Mouse (Mus musculus) midbrain, embryonic 14.5 days (tissue): ENCODE data around the gene 1520401A03Rik. TPM values are rescaled to one million over a fixed set of nuclear protein-coding genes. Genes with fewer than 3 reads are reported as not detected.

ENCODE experiments used
- ATAC-seq: fragments of 200-750 bp; cut with Nextera tagmentation; 2 replicates; pipeline ENCODE4 v1.8.0; 2017; ENCODE audit warnings: moderate number of reproducible peaks, moderate library complexity; ENCODE audit not compliant: low FRiP score, low TSS enrichment
- DNase-seq: peaks from one replicate; pipeline ENCODE4 v3.0.0-alpha.2; 2015
- H3K27ac ChIP-seq: fragments of 300-500 bp; sonication (generic); replicated peaks from 2 replicates; pipeline ENCODE4 v1.5.1; 2014; ENCODE audit warnings: mild to moderate bottlenecking, low read depth, low read length, moderate library complexity
- H3K27me3 ChIP-seq: fragments of 300-500 bp; sonication (generic); 2 replicates; pipeline ENCODE4 v1.6.1; 2014; ENCODE audit warnings: low read length, control low read depth, mixed read lengths; ENCODE audit not compliant: control insufficient read depth, insufficient read depth
- H3K36me3 ChIP-seq: fragments of 300-500 bp; sonication (generic); 2 replicates; pipeline ENCODE4 v1.6.1; 2014; ENCODE audit warnings: low read length, control low read depth; ENCODE audit not compliant: control insufficient read depth, insufficient read depth
- H3K4me1 ChIP-seq: fragments of 300-500 bp; sonication (generic); 2 replicates; pipeline ENCODE4 v1.6.1; 2014; ENCODE audit warnings: mild to moderate bottlenecking, antibody characterized with exemption, low read length, control low read depth; ENCODE audit not compliant: control insufficient read depth, insufficient read depth
- H3K4me2 ChIP-seq: fragments of 300-500 bp; sonication (generic); 2 replicates; pipeline ENCODE4 v1.6.1; 2014; ENCODE audit warnings: mild to moderate bottlenecking, low read length, moderate library complexity
- H3K4me3 ChIP-seq: fragments of 300-500 bp; sonication (generic); replicated peaks from 2 replicates; pipeline ENCODE4 v1.5.1; 2014; ENCODE audit warnings: low read depth, low read length
- H3K9ac ChIP-seq: fragments of 300-500 bp; sonication (generic); replicated peaks from 2 replicates; pipeline ENCODE4 v1.6.1; 2014; ENCODE audit warnings: mild to moderate bottlenecking, low read length, moderate library complexity
- H3K9me3 ChIP-seq: fragments of 300-500 bp; sonication (generic); 2 replicates; pipeline ENCODE4 v1.6.1; 2016; ENCODE audit warnings: low read length, control low read depth, mixed read lengths; ENCODE audit not compliant: control insufficient read depth
- WGBS: fragments of 180-500 bp; shearing (Covaris S2); extraction: QIAGEN DNeasy Blood & Tissue Kit; methylation state at CpG from one replicate; pipeline ENCODE4 v1.1.7; 2014; 5-methylcytosine and 5-hydroxymethylcytosine counted together
- polyA plus RNA-seq: library from polyadenylated mRNA; unstranded; fragments of >200 nt; fragmentation: Nextera tagmentation; extraction: Ambion mirVana; gene quantifications from 2 replicates; pipeline ENCODE4 v1.2.1, GENCODE M21; 2014

Gene 1520401A03Rik
- polyA plus RNA-seq, 1 experiment from 2014 or later, result not detected

- WGBS, result 3% methylated on average over 12 of the region's 12 CpGs
- Histone ChIP-seq H3K4me1 (peaks cover 20% of the 10 kb centered on the region), H3K36me3 (peaks cover 10% of the 10 kb centered on the region), H3K4me3 (peak overlapping the region; percentile 40), H3K9me3 (no peaks in the 10 kb centered on the region), H3K27me3 (peaks cover 55% of the 10 kb centered on the region), H3K27ac (no peak overlapping the region), H3K4me2 (peak overlapping the region; percentile 79), H3K9ac (no peak overlapping the region; the same call in 1 of the 2 replicates)
- DNase-seq (peak; percentile 34), ATAC-seq (no peak)
These were observed 23.7 kb upstream of the 1520401A03Rik start for GRCm38 (mm10) chr17:23746311-23746710.

GRCm38 (mm10) chr17:23745301-23746251 is 23.0 kb upstream of the 1520401A03Rik start, which contains the start of gene Kremen2:
Gene Kremen2 (minus strand): TSS chr17:23745833.
- Histone ChIP-seq H3K27me3 (peaks cover 57% of the 10 kb centered on the region), H3K36me3 (peaks cover 2% of the 10 kb centered on the region; the same call in 1 of the 2 replicates), H3K9ac (peak within 1 kb of the TSS; percentile 59), H3K9me3 (no peaks in the 10 kb centered on the region), H3K4me1 (peaks cover 22% of the 10 kb centered on the region), H3K27ac (no peak within 1 kb of the TSS), H3K4me3 (peak within 1 kb of the TSS; percentile 40), H3K4me2 (peak within 1 kb of the TSS; percentile 79)
- ATAC-seq (no peak), DNase-seq (peak; percentile 79)
- under 1% methylated on average over 44 of the region's 45 CpGs for WGBS

GRCm38 (mm10) chr17:23744651-23745050 is 22.1 kb upstream of the 1520401A03Rik start:
- ATAC-seq (no peak), DNase-seq (no peak)
- peaks cover 57% of the 10 kb centered on the region for H3K27me3 ChIP-seq
- no peaks in the 10 kb centered on the region for H3K9me3 ChIP-seq
- H3K4me3 ChIP-seq, result peak overlapping the region; percentile 40; the same call in 1 of the 2 replicates
- no peak overlapping the region for H3K9ac ChIP-seq
- peak overlapping the region; percentile 79 for H3K4me2 ChIP-seq
- 2% methylated on average over 14 of the region's 14 CpGs for WGBS
- H3K4me1 ChIP-seq, result peaks cover 24% of the 10 kb centered on the region
- no peak overlapping the region for H3K27ac ChIP-seq
- H3K36me3 ChIP-seq, result no peaks in the 10 kb centered on the region

- H3K4me2 ChIP-seq, result no peak overlapping the region
- ATAC-seq (no peak), DNase-seq (no peak)
- no peak overlapping the region for H3K4me3 ChIP-seq
- 16% methylated on average over 8 of the region's 8 CpGs for WGBS
- no peak overlapping the region for H3K9ac ChIP-seq
- H3K36me3 ChIP-seq, result no peaks in the 10 kb centered on the region
- H3K9me3 ChIP-seq, result no peaks in the 10 kb centered on the region
- peaks cover 57% of the 10 kb centered on the region for H3K27me3 ChIP-seq
- no peak overlapping the region for H3K27ac ChIP-seq
- peaks cover 26% of the 10 kb centered on the region for H3K4me1 ChIP-seq
These were observed 21.5 kb upstream of the 1520401A03Rik start for GRCm38 (mm10) chr17:23744076-23744475.

- H3K4me2 ChIP-seq, result peak overlapping the region; percentile 43
- no peak overlapping the region for H3K27ac ChIP-seq
- H3K36me3 ChIP-seq, result no peaks in the 10 kb centered on the region
- DNase-seq (no peak), ATAC-seq (no peak)
- WGBS, result 64% methylated on average over 12 of the region's 12 CpGs
- no peak overlapping the region for H3K4me3 ChIP-seq
- H3K4me1 ChIP-seq, result peaks cover 37% of the 10 kb centered on the region
- H3K9ac ChIP-seq, result no peak overlapping the region
- H3K27me3 ChIP-seq, result peaks cover 57% of the 10 kb centered on the region
- H3K9me3 ChIP-seq, result no peaks in the 10 kb centered on the region
These were observed 20.4 kb upstream of the 1520401A03Rik start for GRCm38 (mm10) chr17:23742941-23743340.

GRCm38 (mm10) chr17:23742210-23742793 is 19.7 kb upstream of the 1520401A03Rik start:
- ATAC-seq (no peak), DNase-seq (peak; percentile 67)
- no peak overlapping the region for H3K9ac ChIP-seq
- H3K4me3 ChIP-seq, result peak overlapping the region; percentile 15
- H3K27ac ChIP-seq, result no peak overlapping the region
- peaks cover 57% of the 10 kb centered on the region for H3K27me3 ChIP-seq
- H3K36me3 ChIP-seq, result peaks cover 4% of the 10 kb centered on the region
- peaks cover 38% of the 10 kb centered on the region for H3K4me1 ChIP-seq
- no peaks in the 10 kb centered on the region for H3K9me3 ChIP-seq
- H3K4me2 ChIP-seq, result peak overlapping the region; percentile 43
- 7% methylated on average over 44 of the region's 44 CpGs for WGBS

- Histone ChIP-seq H3K27me3 (peaks cover 52% of the 10 kb centered on the region), H3K4me1 (peaks cover 37% of the 10 kb centered on the region), H3K4me3 (no peak overlapping the region), H3K9me3 (no peaks in the 10 kb centered on the region), H3K4me2 (peak overlapping the region; percentile 43), H3K36me3 (peaks cover 11% of the 10 kb centered on the region), H3K27ac (no peak overlapping the region), H3K9ac (no peak overlapping the region)
- DNase-seq (no peak), ATAC-seq (no peak)
- WGBS, result 51% methylated on average over 38 of the region's 38 CpGs
These were observed 19.0 kb upstream of the 1520401A03Rik start for GRCm38 (mm10) chr17:23741359-23742209.

GRCm38 (mm10) chr17:23740598-23741021 is 18.0 kb upstream of the 1520401A03Rik start, which contains the start of gene Paqr4:
Gene Paqr4 (minus strand): TSS chr17:23740867.
- ATAC-seq, result 0 out of 2 replicates have a peak, but pooled peaks have one; percentile 7
- H3K4me1 ChIP-seq, result peaks cover 28% of the 10 kb centered on the region
- H3K36me3 ChIP-seq, result peaks cover 20% of the 10 kb centered on the region
- H3K4me3 ChIP-seq, result peak within 1 kb of the TSS; percentile 77
- H3K4me2 ChIP-seq, result peak within 1 kb of the TSS; percentile 78
- DNase-seq, result peak; percentile 22
- 5% methylated on average over 13 of the region's 13 CpGs for whole genome bisulfite sequencing
- H3K27ac ChIP-seq, result peak within 1 kb of the TSS; percentile 87
- H3K9me3 ChIP-seq, result no peaks in the 10 kb centered on the region
- peak within 1 kb of the TSS; percentile 76 for H3K9ac ChIP-seq
- H3K27me3 ChIP-seq, result peaks cover 43% of the 10 kb centered on the region
